Mouse (Mus musculus) cerebellum, adult 11-12 months (tissue): ENCODE data around the gene Dnmt3b.
"Not testable (repeated sequence)": the region's sequence is repeated elsewhere in the genome, so short reads cannot be mapped to it uniquely, and the experiment has no call there.

ENCODE experiments used
- DNase-seq: peaks from one replicate; pipeline ENCODE4 v3.0.0; 2022

The Dnmt3b gene

GRCm38 (mm10) chr2:153713227-153713626 is 64.0 kb downstream of the Dnmt3b start:
- DNase-seq: peak; percentile 48

- DNase-seq: not testable (repeated sequence)
Measured at GRCm38 (mm10) chr2:153717861-153718260, 68.6 kb downstream of the Dnmt3b start.

- no peak for DNase-seq
Measured at GRCm38 (mm10) chr2:153723098-153723497, 73.8 kb downstream of the Dnmt3b start.

- no peak for DNase-seq
Measured at GRCm38 (mm10) chr2:153724424-153724823, 75.2 kb downstream of the Dnmt3b start.

GRCm38 (mm10) chr2:153724871-153725270 is 75.6 kb downstream of the Dnmt3b start:
- no peak for DNase-seq

- no peak for DNase-seq
Measured at GRCm38 (mm10) chr2:153725291-153725690, 76.0 kb downstream of the Dnmt3b start.

GRCm38 (mm10) chr2:153734033-153734432 is 84.8 kb downstream of the Dnmt3b start:
- DNase-seq: no peak
